Mouse (Mus musculus): ENCODE results near the gene Uhrf1bp1.

DNA sequence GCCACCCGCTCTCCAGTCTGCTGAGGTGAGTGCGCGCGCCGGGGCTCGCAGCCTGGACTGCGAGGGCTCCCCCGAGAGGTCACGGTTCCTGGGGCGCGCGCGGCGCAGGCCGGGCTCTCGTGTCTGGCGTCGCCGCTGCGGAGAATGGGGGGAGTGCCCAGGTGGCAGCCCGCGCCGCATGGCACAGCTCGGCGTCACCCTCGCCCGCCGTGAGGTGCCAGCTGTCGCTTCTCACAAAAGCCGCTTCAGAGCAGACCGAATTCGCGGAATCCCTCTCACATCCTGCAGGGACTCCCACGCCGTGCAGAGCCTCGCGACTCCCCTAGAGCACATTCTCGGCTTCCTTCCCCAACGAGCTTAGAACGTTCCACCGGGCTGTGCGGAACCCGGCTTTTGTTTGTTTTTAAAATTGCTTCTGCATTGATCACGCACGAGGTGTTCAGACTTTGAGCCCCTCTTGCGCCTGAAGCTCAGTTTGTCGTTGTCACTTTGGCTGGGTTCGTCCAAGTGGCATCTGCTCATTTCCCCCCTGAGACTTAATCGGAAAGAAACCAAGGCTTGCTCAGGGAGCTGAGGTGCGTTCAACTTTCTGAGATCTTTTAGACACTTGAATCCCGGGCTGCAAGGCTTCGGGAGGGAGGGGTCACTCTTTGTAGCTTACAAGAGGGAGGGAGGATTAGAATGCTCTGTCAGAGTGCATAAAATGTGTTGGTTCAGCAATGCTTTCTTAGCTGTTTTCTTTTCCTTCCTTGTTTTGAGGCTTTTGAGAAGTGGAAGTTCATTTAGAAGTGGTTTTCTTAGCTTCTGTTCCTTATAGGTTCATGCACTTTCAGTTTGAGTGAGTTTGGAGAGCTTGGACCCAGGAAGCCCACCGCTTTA is 53.6 kb downstream of the Uhrf1bp1 start, which contains the start of gene Taf11:
- TF ChIP-seq EP300 (IDR thresholded peaks at IDR 0.05; ENCODE audit: low read depth) (no peak), CTCF (IDR thresholded peaks at IDR 0.05; ENCODE audit: low read depth) (no peak; the same call in 1 of the 2 replicates)
